Mouse (Mus musculus): ENCODE data around the gene Dync1i2. TPM values are rescaled to one million over a fixed set of nuclear protein-coding genes. Genes with fewer than 3 reads are reported as not detected.

Dync1i2 gene
- 57.5 and 60.2 TPM in 2 replicates for polyA plus RNA-seq (2021; fragmentation: Nextera tagmentation)
- long read RNA-seq, experiment 1, transcript Dync1i2-202 (17 exons, 2,097 nt), result major isoform, 13 of 60 reads
- long read RNA-seq, experiment 1, transcript Dync1i2-201 (16 exons, 2,631 nt), result minor isoform, 10 of 60 reads
- long read RNA-seq, experiment 1, partial matches to known transcripts, result 33 of 60 reads
- long read RNA-seq, experiment 1, other reads (novel, unspliced or antisense), result 1 of 60 reads
- long read RNA-seq, experiment 2, transcript Dync1i2-201 (16 exons, 2,631 nt), result minor isoform, 73 of 346 reads
- long read RNA-seq, experiment 2, transcript Dync1i2-207 (17 exons, 2,585 nt), result minor isoform, 50 of 346 reads
- long read RNA-seq, experiment 2, transcript Dync1i2-202 (17 exons, 2,097 nt), result major isoform, 117 of 346 reads
- long read RNA-seq, experiment 2, transcript Dync1i2-204 (16 exons, 2,466 nt), result minor isoform, 30 of 346 reads
- long read RNA-seq, experiment 2, partial matches to known transcripts, result 39 of 346 reads
- long read RNA-seq, experiment 2, other reads (novel, unspliced or antisense), result 34 of 346 reads

DNA sequence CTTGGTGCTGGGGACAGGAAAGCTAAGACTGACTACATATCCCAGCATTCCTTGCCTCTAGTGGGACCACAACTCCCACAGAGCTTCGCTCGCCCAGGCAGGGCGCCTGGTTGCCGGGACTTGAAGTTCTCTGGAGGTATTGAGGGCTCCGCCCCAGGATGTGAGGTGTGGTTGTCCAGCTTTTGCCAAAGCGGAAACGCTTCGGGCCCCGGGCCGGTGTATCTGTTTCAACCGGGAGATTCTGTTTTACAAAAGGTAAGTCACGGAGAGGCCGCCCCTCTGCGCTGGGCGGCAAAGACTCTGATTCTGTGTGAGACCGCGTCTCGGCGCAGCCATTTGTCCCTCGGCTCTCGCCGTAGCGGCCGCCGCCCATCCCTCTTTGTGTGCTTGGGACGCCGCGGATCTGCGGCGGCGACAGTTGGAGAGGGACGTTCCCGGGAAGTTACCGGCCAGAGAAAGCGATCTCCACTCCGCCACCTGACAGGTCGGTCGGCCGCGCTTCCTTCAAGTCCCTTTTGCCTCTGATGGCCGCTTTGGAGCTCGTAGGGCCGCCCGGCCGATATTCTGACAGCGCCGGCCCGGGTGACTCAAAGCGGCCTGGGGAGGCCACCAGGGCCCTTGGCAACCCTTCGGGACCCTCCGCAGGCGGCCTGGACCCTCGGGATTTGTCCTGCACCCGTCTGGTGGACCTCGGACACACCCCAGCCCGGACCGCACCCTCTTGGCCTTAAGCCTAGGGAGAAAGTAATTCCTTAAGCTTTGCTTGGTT, at the start of gene Dync1i2:
Dync1i2 (plus strand) TSS at position 116 of the 769 bp plus-strand sequence.

Other genes starting within 250 kb of the Dync1i2 start
- gene Dcaf17, start 156.4 kb upstream of the Dync1i2 start, polyA plus RNA-seq (2021; fragmentation: Nextera tagmentation), result 3.5 and 5.0 TPM in 2 replicates
- 10.3 and 11.2 TPM in 2 replicates for gene Mettl8, start 156.1 kb upstream of the Dync1i2 start, polyA plus RNA-seq (2021; fragmentation: Nextera tagmentation)
- gene Cybrd1, start 93.8 kb upstream of the Dync1i2 start, polyA plus RNA-seq (2021; fragmentation: Nextera tagmentation), result 0.36 and 0.41 TPM in 2 replicates
- 136 and 139 TPM in 2 replicates for gene Slc25a12, start 156.0 kb downstream of the Dync1i2 start, polyA plus RNA-seq (2021; fragmentation: Nextera tagmentation)
- 22.7 and 23.0 TPM in 2 replicates for gene Hat1, start 177.3 kb downstream of the Dync1i2 start, polyA plus RNA-seq (2021; fragmentation: Nextera tagmentation)
- 12.2 and 12.9 TPM in 2 replicates for gene Metap1d, start 241.6 kb downstream of the Dync1i2 start, polyA plus RNA-seq (2021; fragmentation: Nextera tagmentation)